In the genomic region with DNA sequence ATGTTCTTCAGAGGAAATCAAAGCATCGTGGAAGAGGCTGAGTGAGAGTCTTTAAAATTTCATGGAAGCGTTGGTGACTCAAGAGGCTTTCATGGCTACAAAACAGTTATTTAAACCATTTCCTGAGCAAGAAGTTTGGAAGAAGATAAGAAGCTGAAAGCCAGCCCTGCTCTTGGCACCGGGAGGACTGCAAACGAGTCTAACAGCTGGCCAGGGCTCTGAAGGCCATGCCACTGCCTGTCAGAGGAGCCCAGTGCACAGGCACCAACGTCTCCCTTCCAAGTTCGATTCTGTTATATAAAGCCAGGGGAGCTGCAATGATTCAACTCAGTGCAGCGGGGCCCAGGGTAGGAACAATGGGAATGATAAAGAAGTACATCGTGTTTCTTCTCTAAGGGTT, we compare ENCODE assay signal across 24 mouse cellular contexts. TPM values are rescaled to one million over a fixed set of nuclear protein-coding genes. Genes with fewer than 3 reads are reported as not detected.
DNase-seq lines count a peak whose midpoint lies in the region; TF ChIP-seq lines count a peak whose summit lies in the region.
"Had no signal": no experiment of that assay in that cellular context is flagged by ENCODE, and none has a peak within 500 bp of the region (broad histone marks: within the 10 kb centered on the region; RNA-seq: fewer than 3 reads in every experiment).

No protein-coding gene starts in this region.

- no peak for TF ChIP-seq POLR2A in thymus, adult 2 months (IDR thresholded peaks at IDR 0.05; ENCODE audit: control insufficient read depth, extremely low read depth, insufficient read depth, low read length, poor library complexity)

- H3K4me3 ChIP-seq in heart, embryonic 10.5 days, result no peak overlapping the region
- no peak overlapping the region for H3K4me3 ChIP-seq in thymus, adult 2 months (ENCODE audit: control insufficient read depth, insufficient read depth, low read length)
- H3K4me3 ChIP-seq: erythroblast, embryonic 14.5 days; kidney, embryonic 15.5 days; limb, embryonic 12.5 days; liver, embryonic 15.5 days; megakaryocyte, embryonic 14.5 days; midbrain, embryonic 12.5 days; myocyte; neural tube, embryonic 12.5 days had no signal

- no peak overlapping the region for H3K27ac ChIP-seq in heart, embryonic 10.5 days
- H3K27ac ChIP-seq in thymus, adult 2 months (ENCODE audit: control insufficient read depth, insufficient read depth, low read length), result no peak overlapping the region
- H3K27ac ChIP-seq: kidney, embryonic 15.5 days; limb, embryonic 12.5 days; liver, embryonic 15.5 days; midbrain, embryonic 12.5 days; neural tube, embryonic 12.5 days; stomach, postnatal 0 days had no signal

- TF ChIP-seq CTCF in thymus, adult 2 months (IDR thresholded peaks at IDR 0.05; ENCODE audit: borderline replicate concordance, control insufficient read depth, extremely low read depth, insufficient read depth, low read length, poor library complexity), result no peak

- DNase-seq in adrenal gland, adult 2 months, result peak; percentile 63
- no peak for DNase-seq in adrenal gland, postnatal 4 days (ENCODE audit: low spot score in 2 of 2)
- DNase-seq in heart, adult 9 months (ENCODE audit: low spot score in 2 of 2), result peak; percentile 12 to 19
- DNase-seq in heart, embryonic 10.5 days (ENCODE audit: low spot score), result no peak
- DNase-seq in ovary, postnatal 36 days (ENCODE audit: low spot score), result peak; percentile 12
- DNase-seq in ovary, postnatal 10 days (ENCODE audit: low spot score), result no peak
- no peak for DNase-seq in thymus, adult 2 months
- DNase-seq: cerebellum, adult 18-20 months; cerebellum, postnatal 14 days; gastrocnemius, postnatal 10 days; kidney, adult 18-20 months; kidney, postnatal 25 days; thymus, adult 18-20 months; thymus, postnatal 4 days had no signal

- H3K9me3 ChIP-seq in heart, embryonic 10.5 days, result no peaks in the 10 kb centered on the region
- H3K9me3 ChIP-seq: G1E; kidney, embryonic 15.5 days; limb, embryonic 12.5 days; liver, embryonic 15.5 days; midbrain, embryonic 12.5 days; neural tube, embryonic 12.5 days had no signal

- H3K27me3 ChIP-seq in heart, embryonic 10.5 days (ENCODE audit: insufficient read depth, poor library complexity, severe bottlenecking), result no peaks in the 10 kb centered on the region
- no peaks in the 10 kb centered on the region for H3K27me3 ChIP-seq in thymus, adult 2 months (ENCODE audit: control insufficient read depth, insufficient read depth, low read length)
- H3K27me3 ChIP-seq: limb, embryonic 12.5 days; liver, embryonic 15.5 days; neural tube, embryonic 12.5 days had no signal

- H3K36me3 ChIP-seq in heart, embryonic 10.5 days, result no peaks in the 10 kb centered on the region
- no peaks in the 10 kb centered on the region for H3K36me3 ChIP-seq in thymus, adult 2 months (ENCODE audit: control insufficient read depth, insufficient read depth, low read length)
- H3K36me3 ChIP-seq: G1E; kidney, embryonic 15.5 days; limb, embryonic 12.5 days; liver, embryonic 15.5 days; midbrain, embryonic 12.5 days; neural tube, embryonic 12.5 days had no signal

- 35% methylated on average over 8 of the region's 8 CpGs for WGBS in heart, embryonic 10.5 days
- 68% methylated on average over 8 of the region's 8 CpGs for WGBS in thymus, adult 2 months

- peaks cover 5% of the 10 kb centered on the region for H3K4me1 ChIP-seq in heart, embryonic 10.5 days
- H3K4me1 ChIP-seq in thymus, adult 2 months (replicated peaks; ENCODE audit: control insufficient read depth, insufficient read depth, low read length), result peaks cover 16% of the 10 kb centered on the region
- H3K4me1 ChIP-seq: liver, embryonic 15.5 days; megakaryocyte, embryonic 14.5 days had no signal

RNA-seq across cellular contexts. Expression of a gene that starts 51.8 kb away (rescaled TPM):
- total RNA-seq in adrenal gland, adult 2 months (2021), result 1 to 10 TPM; 2.5 to 3.8 TPM
- polyA plus RNA-seq in adrenal gland, adult 2 months (2012; rRNA removed), result 3.0 and 3.7 TPM in 2 replicates
- 1 to 10 TPM; 8.2 to 8.4 TPM for total RNA-seq in adrenal gland, postnatal 4 days (2021)
- 1.3 and 3.0 TPM in 2 replicates for polyA plus RNA-seq in heart, embryonic 10.5 days (2016; fragmentation: Nextera tagmentation; extraction: Ambion mirVana)
- 53.0 and 66.8 TPM in 2 replicates for polyA plus RNA-seq in thymus, adult 2 months (2012; rRNA removed)
- polyA plus RNA-seq: erythroblast, embryonic 14.5 days; G1E; myocyte had no signal

Comparison
In these comparisons a context has a peak if more than half of its experiments do, and no peak if none do; other contexts are left out.
1. DNase-seq: peak in adrenal gland, adult 2 months (single experiment), heart, adult 9 months (2 of 2) and ovary, postnatal 36 days (single experiment); none in adrenal gland, postnatal 4 days (0 of 2), heart, embryonic 10.5 days (single experiment), ovary, postnatal 10 days (single experiment) and thymus, adult 2 months (single experiment).
2. RNA of a gene that starts 51.8 kb away (polyA plus RNA-seq): 53.0 to 66.8 TPM in thymus, adult 2 months; 1.3 to 3.0 TPM in heart, embryonic 10.5 days and 3.0 to 3.7 TPM in adrenal gland, adult 2 months; every median in the first group is over 10 times any median in the second.